Mouse (Mus musculus) MEL (cell line): ENCODE results near the gene Dennd4c. TPM values are rescaled to one million over a fixed set of nuclear protein-coding genes. Genes with fewer than 3 reads are reported as not detected.

Source experiments
- DNase-seq: peaks from one replicate; pipeline ENCODE4 v3.0.0; 2011; ENCODE audit warnings: low read depth, low spot score
- H3K27ac ChIP-seq: 2 replicates; pipeline ENCODE4 v1.5.1; 2012; ENCODE audit warnings: low read depth, mild to moderate bottlenecking, control low read depth, low read length, moderate library complexity; ENCODE audit not compliant: control insufficient read depth
- H3K27me3 ChIP-seq, 2 experiments: fragments of 150-350 bp in 1 of 2; sonication (generic) in 1 of 2; 2 replicates each; pipeline ENCODE4 v1.6.1; 2012; ENCODE audit warnings: low read length in 2 of 2, mild to moderate bottlenecking in 2 of 2, improper control_type of control experiment in 1 of 2, moderate library complexity in 1 of 2; ENCODE audit not compliant: insufficient read depth in 2 of 2, control insufficient read depth in 1 of 2
- H3K36me3 ChIP-seq, 2 experiments: 2 replicates each; pipeline ENCODE4 v1.6.1; 2012 to 2014; ENCODE audit warnings: low read length in 2 of 2, improper control_type of control experiment in 1 of 2, inconsistent platforms in 1 of 2, mild to moderate bottlenecking in 1 of 2; ENCODE audit not compliant: insufficient read depth in 2 of 2, control insufficient read depth in 1 of 2
- H3K4me1 ChIP-seq, 2 experiments: fragments of 150-350 bp in 1 of 2; sonication (generic) in 1 of 2; 2 replicates each; pipeline ENCODE4 v1.6.1; 2012; ENCODE audit warnings: low read length in 2 of 2, improper control_type of control experiment in 1 of 2, mild to moderate bottlenecking in 1 of 2; ENCODE audit not compliant: insufficient read depth in 2 of 2, control insufficient read depth in 1 of 2
- H3K4me3 ChIP-seq, 2 experiments: fragments of 150-350 bp in 1 of 2; sonication (generic) in 1 of 2; 2 replicates each; pipeline ENCODE4 v1.5.1; 2012; ENCODE audit warnings: low read depth in 2 of 2, low read length in 2 of 2, mild to moderate bottlenecking in 2 of 2, moderate library complexity in 2 of 2, control low read depth in 1 of 2, improper control_type of control experiment in 1 of 2; ENCODE audit not compliant: control insufficient read depth in 1 of 2, insufficient read depth in 1 of 2
- H3K79me2 ChIP-seq: 2 replicates; pipeline ENCODE4 v1.6.1; 2012; ENCODE audit warnings: mild to moderate bottlenecking, low read length, moderate library complexity; ENCODE audit not compliant: control insufficient read depth, poor library complexity, insufficient read depth
- H3K9ac ChIP-seq: 2 replicates; pipeline ENCODE4 v1.6.1; 2012; ENCODE audit warnings: low read depth, mild to moderate bottlenecking, control low read depth, low read length, moderate library complexity; ENCODE audit not compliant: control insufficient read depth, poor library complexity, severe bottlenecking
- H3K9me3 ChIP-seq: fragments of 150-350 bp; sonication (generic); replicated peaks from 2 replicates; pipeline ENCODE4 v1.6.1; 2012; ENCODE audit warnings: mild to moderate bottlenecking, low read length, improper control_type of control experiment, moderate library complexity; ENCODE audit not compliant: insufficient read depth
- BHLHE40 ChIP-seq: IDR thresholded peaks from 2 replicates; pipeline ENCODE4 v1.6.1; 2012; ENCODE audit warnings: low read depth, mild to moderate bottlenecking, inconsistent platforms, low read length, improper control_type of control experiment, borderline replicate concordance
- CHD1 ChIP-seq: IDR thresholded peaks from 2 replicates; pipeline ENCODE4 v1.6.1; 2012; ENCODE audit warnings: low read depth, mild to moderate bottlenecking, inconsistent platforms, low read length, improper control_type of control experiment
- E2F4 ChIP-seq: IDR thresholded peaks from 2 replicates; pipeline ENCODE4 v1.6.1; 2011; ENCODE audit warnings: low read depth, low read length, improper control_type of control experiment, borderline replicate concordance
- ELF1 ChIP-seq: IDR thresholded peaks from 2 replicates; pipeline ENCODE4 v1.6.1; 2014; ENCODE audit warnings: low read depth, mild to moderate bottlenecking, inconsistent platforms, low read length, improper control_type of control experiment, moderate library complexity
- GABPA ChIP-seq: IDR thresholded peaks from 2 replicates; pipeline ENCODE4 v1.6.1; 2012; ENCODE audit warnings: low read depth, mild to moderate bottlenecking, inconsistent platforms, low read length, improper control_type of control experiment, moderate library complexity
- GATA1 ChIP-seq: IDR thresholded peaks from 2 replicates; pipeline ENCODE4 v1.6.1; 2011; ENCODE audit warnings: low read depth, low read length, improper control_type of control experiment
- HCFC1 ChIP-seq: IDR thresholded peaks from 2 replicates; pipeline ENCODE4 v1.6.1; 2012; ENCODE audit warnings: low read depth, mild to moderate bottlenecking, inconsistent platforms, low read length, improper control_type of control experiment, moderate library complexity
- JUND ChIP-seq: IDR thresholded peaks from 2 replicates; pipeline ENCODE4 v1.6.1; 2011; ENCODE audit warnings: low read depth, mild to moderate bottlenecking, improper control_type of control experiment, low read length
- KAT2A ChIP-seq: conservative IDR thresholded peaks from 2 replicates; pipeline ENCODE4 v1.6.1; 2012; ENCODE audit warnings: low read depth, low read length, improper control_type of control experiment, inconsistent platforms
- MAFK ChIP-seq: IDR thresholded peaks from 2 replicates; pipeline ENCODE4 v1.6.1; 2011; ENCODE audit warnings: low read depth, mild to moderate bottlenecking, low read length, improper control_type of control experiment, borderline replicate concordance
- MYB ChIP-seq: IDR thresholded peaks from 2 replicates; pipeline ENCODE4 v1.6.1; 2011; ENCODE audit warnings: mild to moderate bottlenecking, low read depth, low read length, improper control_type of control experiment
- NELFE ChIP-seq: IDR thresholded peaks from 2 replicates; pipeline ENCODE4 v1.6.1; 2011; ENCODE audit warnings: low read depth, low read length, improper control_type of control experiment
- NRF1 ChIP-seq: IDR thresholded peaks from 2 replicates; pipeline ENCODE4 v1.6.1; 2014; ENCODE audit warnings: low read depth, mild to moderate bottlenecking, inconsistent platforms, low read length, improper control_type of control experiment, moderate library complexity; ENCODE audit not compliant: poor library complexity, insufficient read depth, severe bottlenecking
- POLR2A ChIP-seq, 2 experiments: IDR thresholded peaks; 2 replicates each; pipeline ENCODE4 v1.6.1; 2011 to 2012; ENCODE audit warnings: low read length in 2 of 2, mild to moderate bottlenecking in 2 of 2, control low read depth in 1 of 2, improper control_type of control experiment in 1 of 2, low read depth in 1 of 2, moderate library complexity in 1 of 2; ENCODE audit not compliant: control insufficient read depth in 1 of 2, insufficient read depth in 1 of 2, poor library complexity in 1 of 2
- POLR2AphosphoS2 ChIP-seq: IDR thresholded peaks from 2 replicates; pipeline ENCODE4 v1.6.1; 2011; ENCODE audit warnings: low read length, improper control_type of control experiment
- SIN3A ChIP-seq: IDR thresholded peaks from 2 replicates; pipeline ENCODE4 v1.6.1; 2012; ENCODE audit warnings: low read length, improper control_type of control experiment, inconsistent platforms
- SMC3 ChIP-seq: IDR thresholded peaks from 2 replicates; pipeline ENCODE4 v1.6.1; 2011; ENCODE audit warnings: low read depth, low read length, improper control_type of control experiment
- TAL1 ChIP-seq: IDR thresholded peaks from 2 replicates; pipeline ENCODE4 v1.6.1; 2012; ENCODE audit warnings: mild to moderate bottlenecking, inconsistent platforms, low read length, moderate library complexity, mixed read lengths
- UBTF ChIP-seq: IDR thresholded peaks from 2 replicates; pipeline ENCODE4 v1.6.1; 2012; ENCODE audit warnings: low read depth, mild to moderate bottlenecking, inconsistent platforms, low read length, improper control_type of control experiment, moderate library complexity, borderline replicate concordance; ENCODE audit not compliant: insufficient read depth
- USF2 ChIP-seq, 2 experiments: IDR thresholded peaks; 2 replicates each; pipeline ENCODE4 v1.6.1; 2011 to 2012; ENCODE audit warnings: improper control_type of control experiment in 2 of 2, low read length in 2 of 2, borderline replicate concordance in 1 of 2, inconsistent platforms in 1 of 2, low read depth in 1 of 2, mild to moderate bottlenecking in 1 of 2; ENCODE audit not compliant: insufficient read depth in 1 of 2
- ZC3H11A ChIP-seq: IDR thresholded peaks from 2 replicates; pipeline ENCODE4 v1.6.1; 2012; ENCODE audit warnings: low read depth, mild to moderate bottlenecking, inconsistent platforms, low read length, improper control_type of control experiment
- ZKSCAN1 ChIP-seq: IDR thresholded peaks from 2 replicates; pipeline ENCODE4 v1.6.1; 2012; ENCODE audit warnings: low read depth, mild to moderate bottlenecking, inconsistent platforms, low read length, improper control_type of control experiment, moderate library complexity
- ZMIZ1 ChIP-seq: IDR thresholded peaks from 2 replicates; pipeline ENCODE4 v1.6.1; 2012; ENCODE audit warnings: low read depth, mild to moderate bottlenecking, inconsistent platforms, low read length, improper control_type of control experiment, moderate library complexity
- ZNF384 ChIP-seq: IDR thresholded peaks from 2 replicates; pipeline ENCODE4 v1.6.1; 2012; ENCODE audit warnings: low read depth, mild to moderate bottlenecking, inconsistent platforms, low read length, improper control_type of control experiment
- polyA plus RNA-seq, 2 experiments: library from polyadenylated mRNA; stranded (reverse) in 1 of 2; unstranded in 1 of 2; fragments of >175 nt in 1 of 2; fragments of >200 nt in 1 of 2; gene quantifications; 2 replicates each; pipeline versions ENCODE4 v1.2.1 to v1.2.4; 2012; ENCODE audit warnings: low replicate concordance in 2 of 2, low read depth in 1 of 2; ENCODE audit not compliant: insufficient read length in 2 of 2, insufficient read depth in 1 of 2, missing spikeins in 1 of 2
- total RNA-seq: library from RNA; depleted of rRNA; stranded (reverse); fragments of 300-350 nt; gene quantifications from 2 replicates; pipeline ENCODE4 v1.2.3, GENCODE M21; 2012

The Dennd4c gene
- total and polyA plus RNA-seq, 3 experiments, result 11.3 to 24.6 (median 15.5) TPM

GRCm38 (mm10) chr4:86710034-86710650 lies 38.2 kb upstream of the Dennd4c start:
- no peaks in the 10 kb centered on the region for H3K79me2 ChIP-seq
- TF ChIP-seq POLR2AphosphoS2, result no peak
- no peak for TF ChIP-seq CHD1
- no peak for TF ChIP-seq ZKSCAN1
- no peak for TF ChIP-seq USF2 (IDR thresholded peaks at IDR 0.05; ENCODE audit: borderline replicate concordance in 1 of 2, insufficient read depth in 1 of 2, low read depth in 1 of 2, low read length in 2 of 2)
- TF ChIP-seq POLR2A (IDR thresholded peaks at IDR 0.05; ENCODE audit: control insufficient read depth in 1 of 2, insufficient read depth in 1 of 2, low read depth in 1 of 2, low read length in 2 of 2, poor library complexity in 1 of 2), result no peak
- no peak for TF ChIP-seq KAT2A
- TF ChIP-seq MAFK, result no peak
- TF ChIP-seq NRF1, result no peak
- no peak for TF ChIP-seq NELFE
- no peak for TF ChIP-seq ZC3H11A
- no peak for TF ChIP-seq BHLHE40
- TF ChIP-seq MYB, result no peak
- no peak for TF ChIP-seq SMC3
- no peak for TF ChIP-seq SIN3A
- no peak for TF ChIP-seq GATA1
- TF ChIP-seq ZMIZ1, result no peak
- no peak for TF ChIP-seq E2F4
- no peak for TF ChIP-seq ELF1
- TF ChIP-seq UBTF, result no peak
- H3K4me3 ChIP-seq, result no peak overlapping the region
- no peak overlapping the region for H3K9ac ChIP-seq
- H3K36me3 ChIP-seq, result peaks cover 0 to 9% of the 10 kb centered on the region in 2 experiments; a peak in 2 of 4 replicates
- peaks cover 2 to 8% of the 10 kb centered on the region in 2 experiments; a peak in 2 of 4 replicates for H3K4me1 ChIP-seq
- no peaks in the 10 kb centered on the region for H3K27me3 ChIP-seq
- no peak for DNase-seq
- no peak overlapping the region for H3K27ac ChIP-seq
- no peaks in the 10 kb centered on the region for H3K9me3 ChIP-seq

- H3K4me1 ChIP-seq, result peaks cover 2 to 8% of the 10 kb centered on the region in 2 experiments; a peak in 2 of 4 replicates
- no peak overlapping the region for H3K27ac ChIP-seq
- H3K9me3 ChIP-seq, result no peaks in the 10 kb centered on the region
- DNase-seq, result peak; percentile 29
- no peak for TF ChIP-seq HCFC1
- TF ChIP-seq ZNF384, result no peak
- no peak for TF ChIP-seq NRF1
- no peak for TF ChIP-seq TAL1
- TF ChIP-seq GABPA, result no peak
- no peak for TF ChIP-seq MYB
- no peak for TF ChIP-seq POLR2A (IDR thresholded peaks at IDR 0.05; ENCODE audit: control insufficient read depth in 1 of 2, insufficient read depth in 1 of 2, low read depth in 1 of 2, low read length in 2 of 2, poor library complexity in 1 of 2)
- no peak for TF ChIP-seq JUND
- H3K79me2 ChIP-seq, result no peaks in the 10 kb centered on the region
- no peaks in the 10 kb centered on the region for H3K27me3 ChIP-seq
- H3K36me3 ChIP-seq, result peaks cover 0 to 9% of the 10 kb centered on the region in 2 experiments; a peak in 2 of 4 replicates
- H3K4me3 ChIP-seq, result no peak overlapping the region
- H3K9ac ChIP-seq, result no peak overlapping the region
These were observed 37.6 kb upstream of the Dennd4c start for GRCm38 (mm10) chr4:86710666-86711215.
